Mouse (Mus musculus): Measurements from ENCODE around the gene Tbc1d4.
"Not testable (repeated sequence)": the region's sequence is repeated elsewhere in the genome, so short reads cannot be mapped to it uniquely, and the experiment has no call there.

Tbc1d4 gene

DNA sequence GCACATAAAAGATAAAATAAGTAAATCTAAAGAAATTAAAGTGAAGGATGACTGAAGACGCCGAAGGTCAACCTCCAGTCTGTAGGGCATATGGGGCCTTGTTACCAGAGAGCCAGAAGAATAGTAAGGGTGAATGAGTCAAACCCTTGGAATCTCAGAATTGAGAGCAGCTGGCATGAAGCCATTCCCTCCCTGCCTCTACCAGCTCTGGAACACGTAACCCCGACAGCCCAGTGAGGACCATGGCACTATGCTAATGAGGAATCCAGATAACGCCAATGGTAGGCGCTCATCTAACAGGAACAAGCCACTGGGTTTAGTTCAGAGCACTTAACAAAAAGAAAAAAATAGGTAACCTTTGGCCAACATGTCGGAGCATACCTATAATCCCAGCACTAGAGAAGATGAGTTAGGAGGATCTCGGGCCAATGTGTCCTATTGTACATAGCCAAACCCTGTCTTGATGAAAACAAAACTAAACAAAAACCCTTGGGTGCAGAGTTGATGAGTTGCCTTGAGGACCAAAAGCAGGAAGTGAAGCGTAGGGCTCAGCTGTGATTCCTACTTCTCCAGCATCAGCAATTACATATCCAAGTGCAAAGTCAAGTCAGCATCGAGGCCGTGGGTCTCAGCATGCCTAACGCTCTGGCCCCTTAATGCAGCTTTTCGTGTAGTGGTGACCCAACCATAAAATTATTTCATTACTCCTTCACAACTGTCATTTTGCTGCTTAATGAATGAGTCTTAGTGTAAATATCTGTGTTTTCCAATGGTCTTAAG, 13.5 kb downstream of the Tbc1d4 start:
- DNase-seq (ENCODE audit: low read depth, low spot score), result no peak

DNA sequence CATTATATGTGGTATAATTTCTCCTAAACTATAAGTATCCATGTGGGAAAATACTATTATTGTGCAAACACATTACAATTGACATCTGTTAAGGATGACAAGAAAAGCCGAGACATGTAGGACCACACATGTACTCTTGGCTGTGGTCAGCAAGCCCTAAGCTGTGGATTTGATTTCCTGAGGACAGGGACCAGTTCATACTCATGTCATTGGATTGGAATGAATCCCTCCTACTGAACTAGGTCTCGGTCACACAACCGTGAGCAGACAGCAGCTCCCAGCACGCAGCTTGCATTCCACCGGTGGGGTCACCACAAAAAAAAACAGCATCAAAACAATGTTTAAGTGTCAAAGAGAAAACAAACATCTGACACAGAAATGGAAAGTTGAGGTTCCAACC, 15.0 kb downstream of the Tbc1d4 start:
- no peak for DNase-seq (ENCODE audit: low read depth, low spot score)

DNA sequence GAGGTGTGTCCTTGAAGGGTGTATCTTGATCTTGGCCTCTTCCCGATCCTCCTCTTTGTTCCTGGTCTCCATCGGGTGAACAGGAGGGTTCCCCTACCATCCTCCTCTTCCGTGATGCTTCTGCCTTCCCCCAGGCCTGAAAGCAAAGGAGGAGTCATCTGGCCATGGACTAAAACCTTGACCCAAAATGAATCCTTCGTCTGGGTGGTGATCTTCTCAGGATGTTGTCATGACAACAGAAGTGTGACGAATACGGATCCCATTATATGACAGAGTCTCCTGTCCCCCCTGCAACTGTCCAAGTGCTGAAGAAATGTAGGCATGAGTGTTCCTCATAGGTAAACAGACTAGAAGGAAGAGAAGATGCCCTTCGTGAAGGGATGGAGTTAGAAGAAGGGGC, 15.7 kb downstream of the Tbc1d4 start:
- DNase-seq (ENCODE audit: low read depth, low spot score), result no peak

DNA sequence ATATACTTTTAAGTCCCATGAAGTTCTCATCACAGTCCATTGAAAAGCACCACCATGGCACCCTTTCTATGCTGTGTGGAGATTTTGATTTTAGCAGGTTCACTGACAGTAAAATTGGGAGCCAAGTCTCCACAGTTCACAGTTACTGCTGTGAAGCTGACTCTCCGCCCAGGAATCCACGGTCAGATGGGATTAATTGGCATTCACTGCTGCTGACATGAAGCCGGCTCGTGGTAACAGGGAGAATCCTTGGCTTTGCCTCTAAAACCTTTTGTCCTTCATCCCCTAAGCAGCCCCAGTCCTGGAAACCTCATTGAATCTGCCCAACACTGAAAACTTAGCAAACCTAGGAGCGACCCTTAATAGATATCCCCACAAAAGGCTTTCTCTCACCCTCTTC, 17.9 kb downstream of the Tbc1d4 start:
- no peak for DNase-seq (ENCODE audit: low read depth, low spot score)

- not testable (repeated sequence) for DNase-seq (ENCODE audit: low read depth, low spot score)
Measured at GRCm38 (mm10) chr14:101588209-101588991, 20.6 kb downstream of the Tbc1d4 start.

DNA sequence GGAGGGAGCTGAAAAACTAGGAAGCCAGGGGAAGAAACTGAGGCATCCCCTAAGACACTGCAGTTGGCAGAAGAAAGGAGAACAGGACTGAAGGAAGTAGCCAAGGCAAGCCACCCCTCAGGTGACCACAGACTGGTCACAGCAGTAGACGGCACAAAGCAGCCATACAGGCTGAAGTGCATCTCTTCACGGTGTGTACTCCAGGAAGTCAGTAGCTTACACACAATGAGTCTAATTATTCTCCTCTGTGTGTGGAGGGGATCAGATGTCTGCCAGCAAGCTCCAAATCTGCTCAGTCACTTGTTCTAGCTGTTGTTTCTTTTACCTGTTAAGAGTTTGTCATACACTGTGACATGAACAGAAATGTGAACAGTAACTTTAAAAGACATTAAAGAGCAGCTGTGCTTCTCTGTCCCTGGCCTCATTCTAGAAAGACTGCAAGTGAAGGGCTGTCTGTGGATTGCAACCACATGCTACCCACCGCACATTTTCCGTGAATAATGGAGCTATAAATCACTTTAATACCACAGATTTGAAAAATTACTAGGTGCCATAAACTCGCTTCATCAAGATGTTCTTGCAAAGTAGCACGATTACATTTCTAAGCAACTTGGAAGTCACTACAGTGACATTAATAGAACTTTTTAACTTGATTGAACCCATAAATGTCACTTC, 21.5 kb downstream of the Tbc1d4 start:
- DNase-seq (ENCODE audit: low read depth, low spot score), result not testable (repeated sequence)

DNA sequence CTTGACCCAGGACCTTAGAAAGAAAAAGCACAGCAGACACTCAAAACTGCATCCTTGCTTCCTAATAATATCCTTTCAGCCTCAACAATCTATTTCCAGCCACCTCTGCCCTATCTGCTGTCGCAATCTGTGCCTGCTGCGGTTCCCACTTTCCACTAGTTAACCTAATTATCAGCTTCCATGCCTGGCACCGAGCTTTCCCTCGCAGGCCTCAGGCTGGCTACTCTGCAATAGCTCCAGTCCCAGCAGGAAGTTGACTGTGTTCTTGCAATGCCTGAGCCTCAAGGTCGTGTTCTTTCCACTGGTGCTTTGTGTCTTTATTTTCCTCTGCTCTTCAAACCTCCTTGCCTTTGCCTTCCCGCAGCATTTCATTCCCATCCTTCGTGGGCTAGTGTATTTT, 22.9 kb downstream of the Tbc1d4 start:
- no peak for DNase-seq (ENCODE audit: low read depth, low spot score)

DNA sequence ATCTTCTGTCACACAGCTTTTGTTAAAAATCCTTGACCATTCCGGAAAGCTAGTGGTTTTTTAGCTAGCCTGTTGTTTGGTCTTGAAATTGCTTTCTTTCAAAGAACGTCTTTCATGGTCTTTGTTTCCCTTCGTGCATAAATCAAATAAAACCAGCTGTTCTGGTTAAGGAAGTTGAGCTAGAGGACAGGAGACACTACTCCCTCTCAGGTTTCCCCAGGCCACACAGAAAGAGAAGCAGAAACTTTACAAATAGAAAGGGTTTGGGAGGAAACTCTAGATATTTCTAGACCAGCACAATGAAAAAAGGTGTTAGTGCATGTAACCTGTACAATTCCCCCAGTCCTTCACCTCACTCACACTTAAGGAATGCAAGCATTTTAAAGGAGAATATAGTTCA, 33.3 kb downstream of the Tbc1d4 start:
- DNase-seq (ENCODE audit: low read depth, low spot score), result no peak

DNA sequence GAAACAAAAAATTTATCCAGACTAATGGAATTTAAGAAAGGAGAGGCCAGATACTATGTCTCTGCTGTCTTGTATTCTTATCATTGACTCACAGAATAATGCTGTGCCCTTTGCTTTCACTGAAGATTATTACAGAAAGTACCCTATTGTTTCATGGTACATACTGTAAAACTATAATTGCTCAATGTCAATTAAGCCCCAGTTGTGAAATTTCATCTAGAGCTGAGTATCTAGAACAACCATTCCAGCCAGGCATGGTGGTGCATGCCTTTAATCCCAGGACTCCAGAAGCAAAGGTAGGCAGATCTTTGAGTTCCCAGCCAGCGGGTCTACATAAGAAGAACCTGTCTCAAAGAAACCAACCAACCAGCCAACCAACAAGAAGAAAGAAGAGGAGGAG, 34.5 kb downstream of the Tbc1d4 start:
- no peak for DNase-seq (ENCODE audit: low read depth, low spot score)

GRCm38 (mm10) chr14:101573107-101573614, 35.8 kb downstream of the Tbc1d4 start:
- DNase-seq (ENCODE audit: low read depth, low spot score), result no peak

GRCm38 (mm10) chr14:101568828-101569227, 40.2 kb downstream of the Tbc1d4 start:
- DNase-seq (ENCODE audit: low read depth, low spot score), result no peak

GRCm38 (mm10) chr14:101566717-101567116, 42.3 kb downstream of the Tbc1d4 start:
- DNase-seq (ENCODE audit: low read depth, low spot score), result peak; percentile 57

- no peak for DNase-seq (ENCODE audit: low read depth, low spot score)
Measured at GRCm38 (mm10) chr14:101565661-101566060, 43.3 kb downstream of the Tbc1d4 start.

DNA sequence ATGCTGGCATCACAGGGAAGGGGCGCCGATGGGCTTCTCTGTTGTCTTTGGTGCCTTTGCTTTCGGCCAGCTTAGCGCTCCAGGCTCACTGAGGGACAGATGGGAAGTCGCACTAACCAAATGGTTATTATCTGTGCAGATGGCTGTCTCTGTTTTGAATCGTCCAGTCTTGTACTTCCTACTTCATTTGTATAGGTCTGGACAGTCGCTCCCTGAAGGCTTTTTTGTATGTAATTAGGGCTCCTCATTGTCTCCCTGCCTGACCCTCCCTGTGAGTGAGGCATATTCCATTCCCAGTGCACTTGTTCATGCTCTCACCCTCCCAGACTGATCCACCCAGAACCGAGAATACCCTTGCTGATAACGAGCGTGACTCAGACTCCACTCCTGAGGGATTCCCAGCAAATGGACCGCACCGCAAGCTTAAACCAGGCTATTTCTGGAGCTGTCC, 47.7 kb downstream of the Tbc1d4 start:
- no peak for DNase-seq (ENCODE audit: low read depth, low spot score)

DNA sequence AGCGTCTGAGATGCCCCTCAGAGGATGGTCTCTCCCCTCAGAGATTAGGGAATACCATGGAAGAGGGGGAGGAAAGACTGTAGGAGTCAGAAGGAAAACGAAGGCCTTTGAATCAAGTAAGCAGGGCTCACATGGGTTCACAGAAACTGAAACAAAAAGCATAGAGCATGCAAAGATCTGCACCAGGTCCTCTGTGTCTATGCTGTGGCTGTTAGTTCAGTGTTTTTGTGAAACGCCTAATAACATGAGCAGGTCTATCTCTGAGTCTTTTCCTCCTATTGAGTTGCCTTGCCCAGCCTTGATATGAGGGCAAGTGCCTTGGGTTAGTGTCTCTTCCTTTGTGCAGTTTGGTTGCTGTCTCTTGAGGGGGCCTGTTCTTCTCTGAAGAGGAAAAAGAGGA, 49.5 kb downstream of the Tbc1d4 start:
- no peak for DNase-seq (ENCODE audit: low read depth, low spot score)

DNA sequence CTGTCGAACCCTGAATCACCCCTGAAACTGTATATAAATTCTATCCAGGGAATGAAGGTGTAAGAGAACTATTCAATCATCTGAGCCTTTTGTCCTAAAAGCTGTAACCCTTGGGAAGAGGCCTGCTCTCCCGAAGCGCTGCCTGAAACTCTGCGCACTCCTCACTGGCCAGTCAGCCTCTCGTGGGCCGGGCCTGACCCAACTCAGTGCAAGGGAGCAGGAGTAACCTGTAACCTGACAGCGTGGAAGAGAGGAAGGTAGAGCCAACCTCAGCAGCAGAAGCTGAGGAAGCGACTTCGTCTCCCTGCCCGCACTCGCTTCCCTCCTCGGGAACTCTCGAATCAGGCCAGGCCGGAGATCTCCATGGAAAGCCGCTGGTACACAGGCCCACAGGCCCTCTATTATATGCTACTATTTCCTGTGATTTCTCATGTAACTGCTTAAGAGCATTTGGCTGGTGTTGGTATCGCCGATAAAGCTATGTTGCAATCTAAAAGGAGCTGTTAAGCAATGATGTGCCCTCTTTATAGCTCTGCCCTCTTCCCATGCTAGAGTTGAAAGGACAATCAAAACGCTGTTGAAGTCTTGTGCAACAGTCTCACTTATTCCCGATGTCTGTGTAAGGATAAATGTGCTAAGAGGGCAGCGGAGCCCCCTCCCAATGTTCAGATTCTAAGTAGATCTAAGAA, 60.0 kb downstream of the Tbc1d4 start:
- no peak for DNase-seq (ENCODE audit: low read depth, low spot score)

DNA sequence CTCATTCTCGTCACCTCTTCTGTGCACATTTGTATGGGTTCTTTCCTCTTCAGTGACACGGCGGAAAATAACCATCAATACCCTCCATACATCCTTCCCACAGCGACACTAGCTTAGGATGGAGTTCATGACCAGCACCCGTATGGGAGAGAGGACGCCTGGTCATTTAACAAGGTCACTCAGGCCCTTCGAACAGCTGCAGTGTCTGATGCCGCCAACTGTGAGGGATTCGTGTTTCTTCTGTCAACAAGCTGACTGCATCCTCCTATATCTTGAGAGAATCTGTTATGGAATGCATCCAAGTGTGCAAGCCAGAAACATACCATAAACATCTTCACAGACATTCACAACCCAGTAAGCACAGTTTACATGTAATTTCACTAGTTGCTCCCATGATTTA, 67.1 kb downstream of the Tbc1d4 start:
- no peak for DNase-seq (ENCODE audit: low read depth, low spot score)

DNA sequence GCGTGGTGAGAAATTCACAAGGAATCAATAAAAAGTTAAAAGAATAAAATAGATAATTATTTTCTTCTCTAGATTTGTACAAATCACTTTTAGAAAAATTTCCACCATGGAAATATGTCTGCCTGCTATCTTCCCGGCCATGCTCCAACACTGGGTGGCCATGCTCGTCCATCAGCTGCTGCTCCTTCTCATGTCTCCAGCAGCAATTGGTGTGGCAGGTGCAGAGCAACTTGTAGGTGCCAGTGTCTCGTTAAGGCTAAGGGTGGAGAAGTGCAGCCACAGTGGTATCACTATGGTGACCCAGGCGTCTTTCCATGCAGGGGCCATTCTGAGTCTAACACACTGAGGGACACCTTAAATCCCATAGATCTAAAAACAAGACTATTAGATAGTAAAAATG, 67.8 kb downstream of the Tbc1d4 start:
- no peak for DNase-seq (ENCODE audit: low read depth, low spot score)

DNA sequence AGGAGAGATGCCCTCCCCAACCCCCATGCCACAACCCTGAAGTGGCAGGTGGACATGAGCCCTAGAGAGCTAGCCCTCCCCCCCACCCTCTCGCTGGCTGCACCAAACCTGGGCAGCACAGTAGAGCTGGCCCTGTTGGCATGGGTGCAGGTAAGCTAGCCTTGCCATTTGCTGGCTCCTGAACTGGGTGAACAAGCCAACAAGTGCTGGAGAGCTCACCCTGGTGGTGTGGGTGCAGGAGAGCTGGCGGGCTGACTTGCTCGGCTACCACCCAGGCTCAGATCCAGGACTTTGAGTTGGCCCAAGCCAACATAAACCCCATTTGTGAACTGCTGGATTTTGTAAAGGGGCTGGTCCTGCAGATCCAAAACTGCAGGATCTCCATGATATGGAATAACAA, 68.5 kb downstream of the Tbc1d4 start:
- DNase-seq (ENCODE audit: low read depth, low spot score), result no peak

- DNase-seq (ENCODE audit: low read depth, low spot score), result no peak
Measured at GRCm38 (mm10) chr14:101537906-101538305, 71.1 kb downstream of the Tbc1d4 start.

GRCm38 (mm10) chr14:101537413-101537812, 71.6 kb downstream of the Tbc1d4 start:
- no peak for DNase-seq (ENCODE audit: low read depth, low spot score)
